Mouse (Mus musculus) small intestine, adult 2 months (tissue): ENCODE measurements around the gene Smarcc1.

ENCODE experiments used
- CTCF ChIP-seq: fragments of 200-500 bp; IDR thresholded peaks from 2 replicates; pipeline ENCODE4 v1.5.1; 2012; ENCODE audit warnings: low read depth, mild to moderate bottlenecking, control low read depth, inconsistent platforms, low read length, moderate library complexity, mixed read lengths; ENCODE audit not compliant: insufficient replicate concordance, insufficient read length; ENCODE audit errors: extremely low read depth
- POLR2A ChIP-seq: fragments of 200-500 bp; IDR thresholded peaks from 2 replicates; pipeline ENCODE4 v1.6.1; 2012; ENCODE audit warnings: low read depth, mild to moderate bottlenecking, control low read depth, inconsistent platforms, low read length, moderate library complexity

- TF ChIP-seq CTCF (no peak), POLR2A (no peak)
Measured at GRCm38 (mm10) chr9:110139119-110139518, 21.6 kb downstream of the Smarcc1 start.
